Mouse (Mus musculus): ENCODE data around the gene Tmem266.

Gene Tmem266

DNA sequence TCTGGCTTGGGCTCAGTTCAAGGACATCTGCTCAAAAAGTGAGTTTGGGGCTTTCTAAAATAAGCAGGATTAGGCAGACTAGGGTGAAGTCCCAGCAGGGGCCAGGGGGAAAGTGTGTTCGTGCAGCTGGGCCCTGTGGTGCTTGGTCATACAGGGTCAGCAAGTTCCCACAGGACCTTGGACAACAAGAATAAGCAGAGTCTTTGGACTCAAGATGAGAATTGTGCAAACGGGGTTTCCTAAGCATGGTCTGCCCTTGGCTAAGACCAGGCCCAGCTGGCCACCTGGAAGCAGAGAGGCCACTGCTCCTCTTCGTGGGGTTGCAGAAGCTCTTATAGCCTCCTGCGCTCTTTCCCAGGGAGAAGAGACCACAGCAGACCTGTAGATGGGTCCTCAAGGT lies 77.5 kb downstream of the Tmem266 start:
- DNase-seq: no peak

DNA sequence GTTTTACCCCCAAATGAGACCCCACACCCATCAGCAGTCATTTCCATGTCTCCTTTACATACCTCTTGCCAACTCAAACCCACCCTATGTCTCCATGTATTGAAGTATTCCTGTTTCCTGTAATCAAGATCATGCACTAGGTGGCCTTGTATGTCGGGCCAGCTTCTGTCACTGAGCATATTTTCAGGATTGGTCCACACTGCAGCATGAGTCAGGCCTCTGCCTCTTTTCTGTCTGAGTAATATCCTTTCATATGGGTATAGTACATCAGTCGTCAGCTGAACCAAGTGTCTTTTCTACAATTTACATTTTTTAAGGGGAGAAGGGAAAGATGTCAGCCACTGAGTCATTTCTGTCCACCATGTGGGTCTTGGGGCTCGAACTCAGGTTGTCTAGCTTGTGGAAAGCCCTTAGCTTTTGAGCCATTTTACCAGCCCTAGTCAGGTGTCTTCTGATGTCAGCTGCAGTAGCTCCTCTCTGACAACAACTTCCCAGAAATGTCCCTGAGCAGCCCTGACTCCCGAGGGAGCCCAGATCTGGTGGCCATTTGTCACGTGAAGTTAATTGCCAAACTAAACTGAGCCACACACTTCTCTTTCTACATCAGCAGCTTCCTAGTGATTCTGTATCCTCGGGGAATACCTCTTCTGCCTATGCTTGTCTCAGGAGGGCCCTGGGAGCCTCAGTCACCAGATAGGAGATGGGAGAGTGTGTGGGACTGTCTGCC lies 78.4 kb downstream of the Tmem266 start:
- DNase-seq: no peak

DNA sequence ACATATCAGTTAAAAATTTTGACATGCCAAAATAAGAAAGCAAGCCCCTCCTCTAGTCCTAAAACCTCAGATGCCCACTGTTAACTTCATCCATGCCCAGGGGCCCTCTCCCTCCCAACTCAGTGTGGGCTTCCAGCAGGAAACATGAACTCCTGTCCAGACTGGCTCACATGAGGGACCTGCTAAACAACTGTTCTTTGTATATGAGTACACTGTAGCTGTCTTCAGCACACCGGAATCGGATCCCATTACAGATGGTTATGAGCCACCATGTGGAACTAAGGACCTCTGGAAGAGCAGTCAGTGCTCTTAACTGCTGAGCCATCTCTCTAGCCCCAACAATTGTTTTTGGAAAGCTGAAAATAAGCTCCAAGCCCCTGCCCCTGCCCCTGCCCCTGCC lies 80.1 kb downstream of the Tmem266 start:
- no peak for DNase-seq

DNA sequence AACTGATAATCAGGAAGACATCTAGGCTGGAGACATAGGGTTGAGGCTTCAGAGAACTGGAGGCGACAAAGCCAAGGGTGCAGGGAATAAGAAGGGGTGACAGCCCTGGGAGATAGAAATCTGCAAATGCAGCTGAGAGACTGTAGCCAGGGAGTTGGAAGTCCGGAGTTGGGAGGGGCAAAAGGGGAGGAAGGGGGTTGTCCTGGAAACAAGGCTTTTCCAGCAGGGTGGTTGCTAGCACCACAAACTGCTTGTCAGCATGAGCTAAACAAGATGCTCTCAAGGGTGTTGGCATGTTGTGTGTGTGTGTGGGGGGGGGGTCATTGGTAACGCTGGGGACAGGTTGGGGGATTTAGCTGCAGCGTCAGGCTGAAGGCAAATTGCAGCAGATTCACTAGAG lies 82.1 kb downstream of the Tmem266 start:
- peak; percentile 42 for DNase-seq

DNA sequence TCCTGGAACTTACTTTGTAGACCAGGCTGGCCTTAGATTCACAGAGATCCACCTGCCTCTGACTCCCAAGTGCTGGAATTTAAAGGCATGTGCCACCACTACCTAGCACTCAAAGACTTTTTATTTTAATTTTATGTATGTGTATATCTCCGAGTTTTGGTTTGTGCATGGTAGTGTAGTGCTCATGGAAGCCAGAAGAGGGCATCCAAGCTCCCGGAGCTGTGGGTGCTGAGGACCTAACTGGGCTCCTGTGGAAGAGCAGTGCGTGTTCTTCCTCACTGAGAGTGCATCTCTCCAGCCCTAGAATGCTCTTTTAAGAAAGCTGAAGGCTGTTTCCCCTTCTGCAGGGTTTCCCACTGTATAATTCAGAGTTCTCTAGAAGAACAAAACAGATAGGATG lies 83.1 kb downstream of the Tmem266 start:
- DNase-seq: no peak

DNA sequence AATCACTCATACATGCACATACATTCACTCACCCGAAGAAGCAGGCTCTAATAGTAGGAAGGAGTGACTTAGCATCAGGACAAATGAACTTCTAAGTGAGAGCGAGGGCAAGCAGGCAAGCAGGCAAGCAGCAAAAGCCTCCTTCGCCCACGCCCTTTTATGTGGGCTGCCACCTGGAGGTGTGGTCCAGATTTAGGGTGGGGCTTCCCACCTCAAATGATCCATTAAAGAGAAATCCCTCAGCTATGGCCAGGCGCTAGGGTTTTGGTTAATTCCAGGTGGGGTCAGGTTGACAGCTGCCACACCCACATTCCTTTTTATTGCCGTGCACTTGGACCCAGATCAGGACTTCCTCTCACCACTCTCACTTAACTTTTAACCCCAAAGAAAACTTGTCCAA lies 83.7 kb downstream of the Tmem266 start:
- no peak for DNase-seq

DNA sequence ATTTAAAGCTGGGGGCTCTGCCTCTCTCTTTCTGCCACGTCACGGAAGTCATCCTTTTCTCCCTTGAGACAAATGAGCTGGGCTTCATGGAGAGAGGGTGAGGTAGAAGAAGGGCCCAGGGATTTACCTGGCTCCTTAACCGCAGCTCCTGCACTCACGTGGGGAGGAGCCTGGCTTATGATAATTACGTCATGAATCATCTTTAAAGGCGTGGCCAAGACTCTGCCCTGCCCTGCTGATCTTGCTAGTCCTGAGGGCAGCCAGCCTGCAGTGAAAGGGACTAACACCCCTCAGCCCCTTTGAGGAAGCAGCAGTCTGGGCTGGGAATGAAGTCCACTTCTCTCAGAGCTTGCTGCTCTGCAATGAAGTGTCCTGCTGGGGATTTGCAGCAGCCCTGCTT lies 84.4 kb downstream of the Tmem266 start:
- no peak for DNase-seq

DNA sequence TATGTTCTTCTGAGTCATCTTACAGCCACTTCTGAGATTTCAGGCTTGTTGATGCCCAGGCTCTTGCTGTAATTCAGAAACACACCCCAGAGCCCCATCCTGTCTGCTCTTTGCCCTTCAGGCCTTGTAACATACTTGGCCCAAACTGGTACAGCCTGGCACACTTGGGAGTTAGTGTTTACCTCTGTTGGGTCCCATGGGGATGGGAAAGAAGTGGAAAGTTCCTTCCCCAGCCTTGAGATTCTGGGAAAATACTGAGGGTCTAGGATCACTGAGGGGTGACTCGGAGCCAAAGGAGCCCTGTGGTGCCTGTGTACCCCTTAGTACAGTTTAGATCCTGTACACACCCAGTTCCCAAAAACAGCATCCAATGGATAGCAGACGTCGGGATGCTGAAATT lies 95.1 kb downstream of the Tmem266 start:
- DNase-seq: no peak

DNA sequence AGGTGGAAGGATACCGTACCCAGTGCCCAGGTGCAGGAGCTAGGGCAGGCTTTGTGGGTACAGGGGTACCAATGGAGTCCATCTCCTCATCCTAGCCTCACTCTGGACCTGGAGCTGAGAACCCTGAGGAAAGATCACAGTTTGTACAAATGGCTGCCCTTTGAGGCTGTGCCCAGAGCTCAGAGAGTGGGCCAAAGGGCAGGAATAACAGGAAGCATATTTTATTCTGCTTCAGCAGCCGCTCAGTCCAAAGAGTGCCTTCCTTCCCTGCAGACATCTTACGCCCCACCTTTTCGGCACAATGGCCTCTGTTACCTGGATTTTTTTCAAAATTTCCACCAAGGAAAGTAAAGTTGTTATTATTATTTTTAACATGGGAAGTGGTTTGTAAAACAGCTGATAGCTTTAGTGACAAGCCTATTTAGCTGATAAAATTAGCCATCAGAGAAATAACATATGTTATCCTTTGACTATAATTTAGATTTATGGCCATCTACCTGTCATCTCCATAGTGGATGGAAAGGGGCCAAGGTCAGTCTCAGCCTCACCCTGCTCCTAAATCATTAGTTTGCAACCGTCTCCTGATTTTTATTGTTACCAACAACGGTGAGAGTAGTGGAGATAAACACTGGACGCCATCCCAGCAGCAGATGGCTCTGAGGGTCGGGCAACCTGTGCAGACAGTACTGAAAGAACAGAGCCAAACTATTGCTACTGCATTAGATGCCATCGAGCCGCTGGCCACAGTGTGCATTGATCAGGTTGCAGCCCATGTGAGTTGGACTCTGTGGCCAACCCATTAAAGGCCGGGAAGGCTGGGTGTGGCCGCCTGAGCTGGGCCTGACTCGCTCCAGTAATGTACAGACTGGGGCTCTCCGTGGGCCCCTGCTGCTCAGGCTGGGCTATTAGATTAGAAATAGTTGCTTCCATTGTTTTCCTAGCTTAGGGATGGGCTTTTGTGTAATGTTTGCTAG lies 97.0 kb downstream of the Tmem266 start:
- no peak for DNase-seq

DNA sequence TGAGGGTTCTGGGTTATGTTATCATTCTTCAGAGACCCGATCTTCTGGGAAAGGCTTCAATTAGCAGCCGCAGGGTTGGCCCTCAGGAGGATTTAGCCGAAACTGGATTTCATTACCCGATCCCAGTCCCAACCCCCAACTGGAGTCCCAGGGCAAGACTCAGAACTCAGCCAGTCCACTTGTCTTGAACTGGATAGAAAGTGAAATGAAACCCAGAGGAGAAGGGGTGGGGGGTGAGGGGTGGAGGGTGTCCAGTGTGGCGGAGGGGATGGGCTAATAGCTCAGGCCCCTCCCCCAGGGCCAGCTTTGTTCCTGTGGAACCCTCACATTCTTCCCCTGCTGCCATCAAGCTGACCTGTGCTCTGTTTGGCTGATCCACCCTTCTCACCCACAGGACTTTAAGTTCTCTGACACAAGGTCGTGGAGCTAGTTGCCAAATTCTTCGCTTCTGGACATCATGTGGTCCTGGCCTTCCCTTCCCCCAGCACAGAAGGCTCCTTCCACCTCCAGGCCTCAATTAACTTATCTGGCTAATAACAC lies 98.6 kb downstream of the Tmem266 start:
- no peak for DNase-seq

DNA sequence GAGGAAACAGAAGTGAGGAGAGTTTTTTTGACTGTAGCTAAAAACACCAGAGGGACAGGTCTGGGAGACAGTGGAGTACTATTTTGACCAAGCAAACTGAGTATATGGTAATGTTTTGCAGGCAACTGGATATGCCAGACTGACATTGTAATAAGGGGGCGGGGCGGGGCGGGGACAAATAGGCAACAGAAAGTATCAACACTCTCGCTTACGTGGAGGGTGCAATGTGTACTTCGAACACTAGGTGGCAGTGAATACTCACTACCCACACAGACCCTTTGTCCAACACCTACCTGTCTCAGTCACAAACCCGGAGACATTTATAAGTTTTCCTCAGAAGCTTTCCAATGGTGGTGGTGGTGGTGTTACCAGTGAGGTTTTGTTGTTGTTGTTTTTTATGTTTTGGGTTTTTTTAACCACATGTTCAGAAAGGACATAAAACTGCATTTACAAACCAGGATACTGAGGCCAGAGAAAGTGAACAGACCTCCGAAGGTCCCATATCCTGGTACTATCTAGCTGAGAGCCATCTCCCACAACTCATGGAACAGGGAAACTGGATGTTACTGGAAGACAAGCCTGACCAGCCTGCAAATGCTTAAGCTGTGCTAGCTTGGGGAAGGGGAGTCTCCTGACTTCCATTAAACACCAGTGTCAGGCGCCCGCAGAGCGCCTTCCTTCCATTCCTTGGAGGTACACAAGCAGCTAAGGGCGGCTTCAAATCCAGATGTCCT lies 102.7 kb downstream of the Tmem266 start:
- DNase-seq: peak; percentile 89

DNA sequence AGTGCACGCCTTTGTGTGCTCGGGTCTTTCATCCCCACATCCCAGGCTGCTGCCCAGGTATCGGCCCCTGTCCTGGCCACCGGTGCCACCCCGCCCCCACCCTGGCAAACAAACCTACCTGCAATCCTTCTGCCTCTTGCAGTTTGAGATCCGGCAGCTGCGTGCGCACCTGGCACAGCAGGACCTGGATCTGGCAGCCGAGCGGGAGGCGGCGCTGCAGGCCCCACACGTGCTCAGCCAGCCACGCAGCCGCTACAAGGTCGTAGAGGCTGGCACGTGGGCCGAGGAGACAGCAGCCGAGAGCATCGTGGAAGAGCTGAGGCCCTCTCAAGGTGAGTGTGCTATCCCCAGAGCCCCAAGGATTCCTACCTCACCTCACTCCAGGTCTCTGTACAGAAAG lies 103.4 kb downstream of the Tmem266 start:
- peak; percentile 35 for DNase-seq

DNA sequence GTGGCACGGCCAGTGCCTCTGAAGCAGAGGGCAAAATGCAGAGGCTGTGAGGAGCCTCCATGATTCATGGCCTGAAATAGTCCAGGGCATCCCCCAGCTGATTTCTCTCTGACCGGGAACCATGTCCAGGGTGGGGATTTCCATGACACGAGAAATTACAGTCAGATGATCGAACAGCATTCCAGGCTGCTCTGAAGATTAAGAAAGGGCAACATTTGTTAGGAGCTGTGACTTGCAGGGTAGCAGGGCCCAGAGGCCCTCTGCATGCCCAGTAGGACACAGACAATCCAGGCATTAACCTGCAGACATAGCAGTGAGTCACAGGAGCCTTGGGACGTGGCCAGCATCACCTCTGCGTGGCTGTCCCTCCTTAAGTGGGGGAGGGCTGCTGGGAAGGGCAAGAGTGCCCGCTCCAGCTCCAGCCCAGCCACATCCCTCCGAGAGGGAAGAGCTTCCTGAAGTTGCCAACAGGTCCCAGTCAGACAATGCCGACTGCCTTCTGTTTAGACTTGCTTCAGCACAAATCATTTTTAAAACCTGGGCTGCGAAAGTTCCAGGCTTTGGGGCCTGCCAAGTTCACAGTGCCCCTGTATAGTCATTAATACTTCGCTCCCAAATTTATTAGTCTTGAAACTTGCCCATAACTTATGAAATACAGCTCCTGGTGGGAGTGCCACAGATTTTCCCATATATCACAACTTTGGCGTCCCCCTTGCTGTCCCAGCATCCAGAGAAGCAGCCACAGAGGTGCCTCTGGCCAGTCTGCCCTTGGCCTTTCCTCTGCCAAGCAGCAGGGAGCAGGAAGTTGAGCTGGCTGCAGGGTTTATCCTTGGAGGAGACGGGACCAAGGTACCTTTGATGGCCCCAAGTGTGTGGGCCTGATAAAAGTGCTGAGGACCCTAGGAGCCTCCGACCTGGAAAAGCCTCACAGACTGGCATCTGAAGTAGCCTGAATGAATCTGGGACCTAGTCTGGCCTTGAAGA lies 105.9 kb downstream of the Tmem266 start:
- DNase-seq: no peak

DNA sequence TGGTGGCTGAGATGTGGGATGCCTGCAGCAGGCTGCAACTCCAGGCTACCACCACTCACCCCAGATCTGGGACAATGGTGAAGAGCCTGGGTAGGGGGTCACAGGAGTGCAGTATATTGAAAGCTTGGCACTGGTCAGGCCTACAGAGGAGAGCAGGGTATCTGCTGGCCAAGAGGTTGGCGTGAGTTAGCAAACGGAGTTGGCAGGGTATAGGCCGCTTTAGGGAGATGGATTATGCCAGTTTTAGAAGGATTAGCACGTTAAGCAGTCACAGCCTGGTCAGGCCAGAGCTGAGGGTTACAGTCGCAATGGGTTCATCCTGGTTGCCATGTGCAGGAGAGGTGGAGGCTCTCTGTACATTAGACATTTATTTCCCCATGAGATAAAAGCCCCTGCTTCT lies 107.2 kb downstream of the Tmem266 start:
- no peak for DNase-seq

DNA sequence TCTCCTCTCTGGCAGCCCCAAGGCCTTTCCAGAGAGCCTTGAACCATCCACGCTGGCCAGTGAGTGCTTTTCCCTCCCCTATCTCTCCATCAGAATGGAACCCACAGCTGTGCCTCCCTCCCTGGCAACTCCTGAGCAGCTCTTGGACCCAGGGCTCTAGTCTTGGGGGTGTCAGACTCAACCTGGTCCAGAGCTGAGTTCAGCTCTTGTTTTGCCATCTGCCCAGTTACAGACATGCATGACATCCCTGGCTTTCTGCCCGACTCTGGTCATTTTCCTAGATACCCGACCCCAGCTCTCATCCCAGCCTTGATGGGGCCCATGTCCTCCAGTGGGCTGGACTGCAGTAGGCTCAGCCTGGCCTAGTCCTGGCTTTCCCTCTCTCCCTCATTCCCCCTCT lies 111.7 kb downstream of the Tmem266 start:
- no peak for DNase-seq

DNA sequence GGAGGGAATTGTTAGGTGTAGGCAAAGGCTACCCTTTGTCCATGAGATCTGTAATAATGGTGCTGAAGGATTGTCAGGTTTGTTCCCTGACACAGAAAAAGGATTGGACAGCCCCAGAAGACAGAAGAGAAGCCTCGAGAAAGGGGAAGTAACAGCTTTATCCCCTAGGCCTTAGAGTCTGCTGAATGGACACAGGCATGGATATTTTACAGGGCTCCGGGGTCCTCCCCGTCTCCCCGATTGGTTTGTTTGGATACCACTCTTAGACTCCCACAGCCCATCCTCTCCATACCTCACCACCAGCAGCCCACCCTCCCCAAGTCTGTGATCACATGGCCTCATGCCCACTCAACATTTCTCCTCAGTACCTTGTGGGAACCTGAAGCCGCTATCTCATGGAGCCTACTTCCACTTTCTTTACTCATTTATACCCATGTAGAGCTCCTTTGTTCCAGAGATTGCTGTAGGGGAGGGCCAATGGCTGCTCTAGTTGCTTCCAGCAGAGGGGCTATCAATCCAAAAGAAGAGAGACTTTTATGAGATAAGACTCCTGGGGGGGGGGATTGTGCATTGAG lies 112.6 kb downstream of the Tmem266 start:
- DNase-seq: no peak

DNA sequence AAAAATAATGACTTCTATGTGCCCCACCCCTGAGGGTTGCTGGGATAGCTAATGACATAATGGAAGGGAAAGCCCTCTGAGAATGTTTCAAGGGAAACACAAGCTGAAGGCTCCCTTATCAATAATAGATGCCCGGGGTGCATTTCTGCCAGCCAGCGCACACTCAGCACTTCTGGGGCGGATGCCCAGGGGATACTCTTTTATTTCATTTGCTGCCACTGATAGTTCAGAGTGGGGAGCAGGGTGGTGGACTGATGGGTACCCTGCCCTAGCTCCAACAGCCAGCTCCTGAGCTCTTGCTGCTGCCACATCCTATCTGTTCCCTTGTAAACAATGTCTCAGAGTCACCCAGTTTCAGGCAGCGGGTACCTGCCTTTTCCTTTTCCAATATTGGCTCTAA lies 120.8 kb downstream of the Tmem266 start:
- DNase-seq: peak; percentile 30

DNA sequence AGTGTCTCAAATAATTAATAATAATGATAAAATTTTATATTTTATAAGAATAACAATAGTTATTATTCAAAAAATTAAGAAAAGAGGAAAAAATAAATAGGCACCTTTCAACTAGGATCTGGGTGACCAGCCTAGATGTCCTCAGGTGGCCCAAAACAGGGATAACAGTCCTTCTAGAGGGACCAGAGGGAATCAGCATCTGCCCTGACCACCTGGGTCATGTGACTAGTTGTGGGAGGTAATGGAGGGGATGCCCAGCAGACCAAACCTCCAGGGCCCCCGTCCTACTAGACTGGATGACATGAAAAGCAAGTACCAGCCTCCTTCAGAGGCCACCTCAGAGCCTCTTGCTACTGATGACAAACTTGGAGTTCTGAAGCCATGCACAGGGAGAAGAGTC lies 122.4 kb downstream of the Tmem266 start:
- DNase-seq: no peak

DNA sequence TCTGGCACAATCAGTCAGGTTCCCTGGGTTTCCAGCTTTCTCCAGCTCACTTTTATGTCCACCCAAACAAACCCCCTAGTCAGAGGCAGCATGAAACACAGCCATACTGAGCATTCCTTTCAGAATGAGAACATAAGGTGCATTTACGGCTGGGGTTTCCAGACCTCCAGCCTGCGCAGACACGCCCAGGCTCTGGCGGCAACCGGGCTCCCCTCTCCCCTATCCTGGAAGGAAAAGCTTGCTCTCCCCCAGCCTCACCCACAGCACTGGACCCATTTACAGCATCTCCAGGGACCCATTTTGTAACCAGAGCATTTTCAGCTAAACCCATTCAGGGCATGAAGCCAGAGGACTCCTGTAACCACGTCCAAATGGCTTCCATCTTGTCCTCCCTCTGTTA lies 123.3 kb downstream of the Tmem266 start:
- DNase-seq: no peak

DNA sequence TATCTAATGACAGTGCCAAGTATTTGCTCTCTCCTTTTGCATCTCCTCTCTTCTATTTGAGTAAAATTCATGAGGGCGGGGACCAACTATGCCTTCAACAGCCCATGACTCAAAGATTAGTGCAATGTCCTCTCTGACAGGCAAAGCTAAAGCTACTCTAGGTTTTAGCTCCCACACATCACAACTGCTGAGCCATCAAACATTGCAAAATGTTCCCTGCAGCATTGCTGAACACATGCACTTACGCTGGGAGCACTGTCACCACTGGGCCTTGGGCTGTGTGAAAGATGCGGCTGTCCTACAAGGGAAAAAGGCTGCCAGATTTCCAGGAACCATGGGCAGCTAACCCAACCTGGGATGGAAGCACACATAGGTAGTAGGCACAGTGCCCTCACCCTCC lies 124.7 kb downstream of the Tmem266 start:
- no peak for DNase-seq

DNA sequence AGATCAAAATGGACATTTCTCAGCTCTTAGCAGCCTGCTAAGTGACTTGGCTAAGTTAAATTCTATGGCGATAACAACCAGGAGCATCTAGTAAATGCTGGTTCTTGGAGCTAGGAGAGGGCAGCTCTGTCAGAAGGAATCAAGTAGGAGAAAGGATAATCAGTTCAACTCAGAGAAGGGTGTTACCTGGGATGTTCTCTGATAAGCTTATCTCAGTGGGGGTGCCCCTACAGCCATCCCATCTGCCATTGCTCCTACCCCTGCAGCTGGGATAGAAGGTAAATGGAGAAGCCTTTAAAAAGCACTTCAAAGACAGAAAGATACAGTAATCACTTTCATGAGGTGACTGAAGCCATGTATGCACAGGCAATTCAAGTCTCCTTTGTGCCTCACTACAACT lies 126.2 kb downstream of the Tmem266 start:
- no peak for DNase-seq

DNA sequence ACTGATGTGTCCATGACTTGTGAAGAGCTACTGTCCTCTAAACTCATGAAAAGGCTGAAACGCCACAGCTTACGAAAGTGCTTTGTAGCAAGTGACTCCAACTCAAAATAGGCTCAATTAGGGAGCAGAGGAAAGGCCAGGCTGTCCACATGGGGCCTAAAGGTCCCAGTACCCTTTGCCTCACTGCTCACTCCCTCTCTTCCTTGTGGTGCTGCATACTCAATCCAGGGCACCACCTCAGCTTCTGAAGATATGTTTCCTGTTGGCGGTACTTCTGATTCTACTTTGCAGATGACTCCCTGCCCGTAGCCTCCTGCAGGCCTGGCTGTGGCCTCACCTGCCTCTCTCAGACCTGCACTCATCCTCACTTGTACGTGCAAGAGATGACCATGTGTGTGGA lies 126.7 kb downstream of the Tmem266 start:
- DNase-seq: no peak
